Mouse (Mus musculus) small intestine, adult 2 months (tissue): ENCODE results near the gene Mei4. TPM values are rescaled to one million over a fixed set of nuclear protein-coding genes. Genes with fewer than 3 reads are reported as not detected.

Experiments used
- H3K27ac ChIP-seq: fragments of 200-500 bp; 2 replicates; pipeline ENCODE4 v1.5.1; 2012; ENCODE audit warnings: low read depth, low read length, control low read depth, inconsistent platforms; ENCODE audit not compliant: insufficient read depth
- H3K27me3 ChIP-seq: fragments of 200-500 bp; 2 replicates; pipeline ENCODE4 v1.6.1; 2012; ENCODE audit warnings: mild to moderate bottlenecking, moderate library complexity, low read length, inconsistent platforms; ENCODE audit not compliant: control insufficient read depth, insufficient read depth
- H3K36me3 ChIP-seq: fragments of 200-500 bp; 2 replicates; pipeline ENCODE4 v1.6.1; 2012; ENCODE audit warnings: mild to moderate bottlenecking, low read length, control low read depth, inconsistent platforms; ENCODE audit not compliant: control insufficient read depth, insufficient read depth
- H3K4me1 ChIP-seq: fragments of 200-500 bp; 2 replicates; pipeline ENCODE4 v1.6.1; 2012; ENCODE audit warnings: low read length, inconsistent platforms, mixed read lengths; ENCODE audit not compliant: control insufficient read depth, insufficient read depth, insufficient read length
- H3K4me3 ChIP-seq: fragments of 200-500 bp; 2 replicates; pipeline ENCODE4 v1.5.1; 2012; ENCODE audit warnings: low read depth, mild to moderate bottlenecking, control low read depth, inconsistent platforms, low read length, moderate library complexity
- CTCF ChIP-seq: fragments of 200-500 bp; IDR thresholded peaks from 2 replicates; pipeline ENCODE4 v1.5.1; 2012; ENCODE audit warnings: low read depth, mild to moderate bottlenecking, control low read depth, inconsistent platforms, low read length, moderate library complexity, mixed read lengths; ENCODE audit not compliant: insufficient replicate concordance, insufficient read length; ENCODE audit errors: extremely low read depth
- POLR2A ChIP-seq: fragments of 200-500 bp; IDR thresholded peaks from 2 replicates; pipeline ENCODE4 v1.6.1; 2012; ENCODE audit warnings: low read depth, mild to moderate bottlenecking, control low read depth, inconsistent platforms, low read length, moderate library complexity
- WGBS: fragments of 180-500 bp; shearing (Covaris S2); methylation state at CpG from one replicate; pipeline ENCODE4 v1.1.7; 2018; 5-methylcytosine and 5-hydroxymethylcytosine counted together
- polyA plus RNA-seq: library from polyadenylated mRNA; depleted of rRNA; stranded (reverse); fragments of >200 nt; gene quantifications from 2 replicates; pipeline ENCODE4 v1.2.3, GENCODE M21; 2012

Gene Mei4
- polyA plus RNA-seq, 1 experiment: not detected

DNA sequence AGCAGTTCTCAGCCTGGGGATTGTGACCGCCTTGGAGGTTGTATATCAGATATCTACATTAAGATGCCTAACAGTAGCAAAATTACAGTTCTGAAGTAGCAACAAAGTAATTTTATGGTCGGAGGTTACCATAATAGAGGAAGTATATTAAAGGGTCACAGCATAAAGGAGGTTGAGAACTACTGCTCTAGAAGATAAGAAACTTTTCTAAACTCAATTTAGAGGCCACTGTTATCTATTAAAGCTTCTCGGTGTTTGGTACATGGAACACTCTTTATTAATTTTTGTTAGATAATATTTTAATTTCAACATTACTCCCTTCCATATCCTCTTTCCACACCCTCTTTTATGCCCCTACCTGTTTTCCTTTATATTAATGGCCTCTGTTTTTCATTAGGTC, 119.0 kb downstream of the Mei4 start:
- Histone ChIP-seq H3K27me3 (no peaks in the 10 kb centered on the region), H3K27ac (no peak overlapping the region), H3K36me3 (no peaks in the 10 kb centered on the region), H3K4me3 (no peak overlapping the region), H3K4me1 (no peaks in the 10 kb centered on the region)
- WGBS: 77% methylated on average over 3 of the region's 3 CpGs
- no peak for TF ChIP-seq CTCF
- TF ChIP-seq POLR2A: no peak

- Histone ChIP-seq H3K27ac (no peak overlapping the region), H3K27me3 (no peaks in the 10 kb centered on the region), H3K4me1 (no peaks in the 10 kb centered on the region), H3K4me3 (no peak overlapping the region), H3K36me3 (no peaks in the 10 kb centered on the region)
- TF ChIP-seq CTCF (no peak), POLR2A (no peak)
- WGBS: 78% methylated on average over 3 of the region's 3 CpGs
These were observed 149.5 kb downstream of the Mei4 start for GRCm38 (mm10) chr9:82012991-82013390.

DNA sequence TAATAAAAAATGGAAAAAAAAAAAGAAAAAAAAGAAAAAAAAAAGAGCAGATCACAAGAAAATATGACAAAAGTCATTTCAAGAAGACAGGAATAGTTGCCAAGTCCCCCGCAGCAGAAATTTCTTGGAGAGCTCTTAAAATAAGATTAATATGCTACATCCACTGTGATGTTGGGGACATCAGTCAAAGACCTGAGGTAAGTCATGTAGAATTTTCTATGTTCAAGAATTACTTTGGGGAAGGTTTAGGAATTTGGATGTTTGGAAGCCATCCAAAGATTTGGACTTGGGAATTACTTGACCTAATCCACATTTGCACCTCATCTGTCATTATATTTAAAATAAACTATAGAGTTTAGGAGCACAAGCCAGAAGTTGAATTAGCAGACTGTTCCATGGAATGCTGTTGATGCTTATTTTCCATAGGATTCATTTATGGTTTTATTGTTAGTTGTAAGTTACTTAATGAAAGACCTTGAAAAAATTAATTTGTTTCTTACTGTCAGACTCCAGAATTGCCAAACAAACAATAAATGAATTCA, 179.1 kb downstream of the Mei4 start:
- no peak overlapping the region for H3K27ac ChIP-seq
- 89% methylated on average over 1 of the region's 1 CpGs for WGBS
- no peaks in the 10 kb centered on the region for H3K27me3 ChIP-seq
- no peaks in the 10 kb centered on the region for H3K36me3 ChIP-seq
- H3K4me1 ChIP-seq: no peaks in the 10 kb centered on the region
- TF ChIP-seq CTCF (no peak), POLR2A (no peak)
- H3K4me3 ChIP-seq: no peak overlapping the region

DNA sequence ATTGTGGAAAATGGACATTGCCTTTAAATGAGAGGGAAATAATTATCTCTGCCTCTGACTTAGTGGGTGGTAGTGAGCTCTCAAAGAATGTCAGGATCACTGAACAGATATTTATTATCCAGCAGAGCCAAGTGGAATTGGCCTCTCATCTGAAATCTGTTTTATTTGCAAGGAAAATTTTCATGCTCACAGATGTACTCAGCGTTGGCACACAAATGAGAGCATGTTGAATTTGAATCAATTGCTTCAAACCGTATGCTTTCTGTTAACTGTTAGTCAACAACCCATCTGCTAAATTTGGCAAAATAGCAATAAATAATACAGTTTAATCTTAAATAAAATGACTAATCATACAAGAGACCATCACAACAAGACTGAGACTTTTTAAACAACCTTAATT, 181.0 kb downstream of the Mei4 start:
- Histone ChIP-seq H3K36me3 (no peaks in the 10 kb centered on the region), H3K27ac (no peak overlapping the region), H3K4me3 (no peak overlapping the region), H3K4me1 (no peaks in the 10 kb centered on the region), H3K27me3 (no peaks in the 10 kb centered on the region)
- no peak for TF ChIP-seq CTCF
- TF ChIP-seq POLR2A: no peak
- WGBS: 75% methylated on average over 2 of the region's 2 CpGs

GRCm38 (mm10) chr9:82073832-82074231, 210.4 kb downstream of the Mei4 start:
- H3K4me1 ChIP-seq: no peaks in the 10 kb centered on the region
- H3K27ac ChIP-seq: no peak overlapping the region
- no peaks in the 10 kb centered on the region for H3K27me3 ChIP-seq
- H3K4me3 ChIP-seq: no peak overlapping the region
- no peak for TF ChIP-seq POLR2A
- no peak for TF ChIP-seq CTCF
- 45% methylated on average over 1 of the region's 1 CpGs for WGBS
- H3K36me3 ChIP-seq: no peaks in the 10 kb centered on the region

GRCm38 (mm10) chr9:82075270-82075669, 211.8 kb downstream of the Mei4 start:
- 83% methylated on average over 2 of the region's 2 CpGs for WGBS
- TF ChIP-seq CTCF: no peak
- H3K27me3 ChIP-seq: no peaks in the 10 kb centered on the region
- H3K36me3 ChIP-seq: no peaks in the 10 kb centered on the region
- no peak overlapping the region for H3K4me3 ChIP-seq
- H3K4me1 ChIP-seq: no peaks in the 10 kb centered on the region
- no peak overlapping the region for H3K27ac ChIP-seq

DNA sequence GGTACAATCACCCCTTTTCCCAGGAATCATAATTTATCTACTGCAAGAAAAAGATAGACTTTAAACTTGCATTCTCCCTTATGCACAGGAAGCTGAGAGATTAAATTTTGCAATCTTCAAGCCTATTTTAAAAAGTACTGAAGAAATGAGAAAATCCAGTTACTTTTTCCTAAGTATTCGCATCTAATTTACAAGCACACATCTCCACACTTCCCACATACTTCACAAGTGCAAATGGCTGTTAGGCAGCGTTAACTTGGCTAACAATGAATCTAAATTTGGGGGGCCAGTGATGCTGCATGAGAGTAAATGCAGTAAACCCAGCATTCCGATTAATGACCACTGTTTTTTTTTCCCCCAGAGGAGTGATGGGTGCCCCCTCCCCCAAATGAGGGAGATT, 232.9 kb downstream of the Mei4 start:
- H3K4me1 ChIP-seq: no peaks in the 10 kb centered on the region
- no peak overlapping the region for H3K4me3 ChIP-seq
- H3K36me3 ChIP-seq: no peaks in the 10 kb centered on the region
- WGBS: 65% methylated on average over 3 of the region's 3 CpGs
- H3K27ac ChIP-seq: no peak overlapping the region
- H3K27me3 ChIP-seq: no peaks in the 10 kb centered on the region
- no peak for TF ChIP-seq POLR2A
- no peak for TF ChIP-seq CTCF

DNA sequence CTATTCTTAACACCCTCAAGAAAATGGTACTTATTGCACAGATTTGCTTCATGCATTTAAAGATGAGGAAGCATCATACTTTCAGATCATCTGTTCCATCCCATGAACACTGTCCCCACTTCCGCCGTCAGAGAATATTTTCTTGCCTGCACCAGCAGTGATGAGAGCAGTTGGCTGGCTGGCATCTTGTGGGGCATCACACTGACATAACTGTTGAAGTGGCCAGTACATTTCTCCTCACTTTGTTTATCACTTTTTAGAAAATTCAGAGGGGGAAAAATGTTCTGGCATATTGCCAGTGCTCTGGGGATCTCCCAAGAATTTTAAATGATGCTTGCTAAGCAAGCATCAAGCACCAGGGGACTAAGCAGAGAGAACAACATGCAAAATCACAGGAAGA, 251.4 kb downstream of the Mei4 start:
- H3K4me3 ChIP-seq: no peak overlapping the region

More for the DNA sequence above, 251.4 kb downstream of the Mei4 start:
- Histone ChIP-seq H3K36me3 (no peaks in the 10 kb centered on the region), H3K27me3 (no peaks in the 10 kb centered on the region), H3K27ac (no peak overlapping the region), H3K4me1 (no peaks in the 10 kb centered on the region)
- whole genome bisulfite sequencing: 93% methylated on average over 2 of the region's 2 CpGs
- TF ChIP-seq CTCF (no peak), POLR2A (no peak)
